Mouse (Mus musculus): ENCODE data around the gene Pithd1.

Pithd1 gene

GRCm38 (mm10) chr4:135986943-135987710, at the start of gene Pithd1:
Gene Pithd1 (minus strand): TSS chr4:135987264.
- in situ Hi-C loops (cut with MboI; ENCODE audit: low sequenced_read_pairs): no loop called here

GRCm38 (mm10) chr4:136035078-136035477, 48.0 kb upstream of the Pithd1 start:
- in situ Hi-C loops (cut with MboI; ENCODE audit: low sequenced_read_pairs): no loop called here

GRCm38 (mm10) chr4:136033231-136033630, 46.2 kb upstream of the Pithd1 start:
- in situ Hi-C loops (cut with MboI; ENCODE audit: low sequenced_read_pairs): no loop called here

GRCm38 (mm10) chr4:136030968-136031909, 44.2 kb upstream of the Pithd1 start:
- in situ Hi-C loops (cut with MboI; ENCODE audit: low sequenced_read_pairs): no loop called here

GRCm38 (mm10) chr4:136028689-136029088, 41.6 kb upstream of the Pithd1 start:
- in situ Hi-C loops (cut with MboI; ENCODE audit: low sequenced_read_pairs): no loop called here

GRCm38 (mm10) chr4:136028132-136028564, 41.1 kb upstream of the Pithd1 start:
- in situ Hi-C loops (cut with MboI; ENCODE audit: low sequenced_read_pairs): no loop called here

GRCm38 (mm10) chr4:136027416-136028131, 40.5 kb upstream of the Pithd1 start:
- in situ Hi-C loops (cut with MboI; ENCODE audit: low sequenced_read_pairs): no loop called here

- in situ Hi-C loops (cut with MboI; ENCODE audit: low sequenced_read_pairs): no loop called here
Measured at GRCm38 (mm10) chr4:136025350-136025749, 38.3 kb upstream of the Pithd1 start.

GRCm38 (mm10) chr4:136022924-136023323, 35.9 kb upstream of the Pithd1 start:
- in situ Hi-C loops (cut with MboI; ENCODE audit: low sequenced_read_pairs): no loop called here

GRCm38 (mm10) chr4:136021549-136022047, 34.5 kb upstream of the Pithd1 start, which contains the start of gene Eloa:
Gene Eloa (minus strand): TSS chr4:136021763.
- in situ Hi-C loops (cut with MboI; ENCODE audit: low sequenced_read_pairs): no loop called here

- in situ Hi-C loops (cut with MboI; ENCODE audit: low sequenced_read_pairs): no loop called here
Measured at GRCm38 (mm10) chr4:136020743-136021548, 33.9 kb upstream of the Pithd1 start.

GRCm38 (mm10) chr4:136016059-136016602, 29.1 kb upstream of the Pithd1 start:
- in situ Hi-C loops (cut with MboI; ENCODE audit: low sequenced_read_pairs): no loop called here

GRCm38 (mm10) chr4:136010586-136010985, 23.5 kb upstream of the Pithd1 start:
- in situ Hi-C loops (cut with MboI; ENCODE audit: low sequenced_read_pairs): no loop called here

GRCm38 (mm10) chr4:136008782-136009447, 21.9 kb upstream of the Pithd1 start:
- in situ Hi-C loops (cut with MboI; ENCODE audit: low sequenced_read_pairs): no loop called here

- in situ Hi-C loops (cut with MboI; ENCODE audit: low sequenced_read_pairs): no loop called here
Measured at GRCm38 (mm10) chr4:136006821-136007220, 19.8 kb upstream of the Pithd1 start.

GRCm38 (mm10) chr4:136004921-136005320, 17.9 kb upstream of the Pithd1 start:
- in situ Hi-C loops (cut with MboI; ENCODE audit: low sequenced_read_pairs): no loop called here

- in situ Hi-C loops (cut with MboI; ENCODE audit: low sequenced_read_pairs): no loop called here
Measured at GRCm38 (mm10) chr4:136004107-136004675, 17.1 kb upstream of the Pithd1 start.

- in situ Hi-C loops (cut with MboI; ENCODE audit: low sequenced_read_pairs): no loop called here
Measured at GRCm38 (mm10) chr4:135995118-135995517, 8.1 kb upstream of the Pithd1 start.

- in situ Hi-C loops (cut with MboI; ENCODE audit: low sequenced_read_pairs): no loop called here
Measured at GRCm38 (mm10) chr4:135993941-135994340, 6.9 kb upstream of the Pithd1 start.

Data from CH12F3 (cell line).